Mouse (Mus musculus): ENCODE measurements around the gene Zhx3. TPM values are rescaled to one million over a fixed set of nuclear protein-coding genes. Genes with fewer than 3 reads are reported as not detected.

Gene Zhx3
- polyA plus RNA-seq, 1 experiment from 2014 or later, result 10.7 TPM

DNA sequence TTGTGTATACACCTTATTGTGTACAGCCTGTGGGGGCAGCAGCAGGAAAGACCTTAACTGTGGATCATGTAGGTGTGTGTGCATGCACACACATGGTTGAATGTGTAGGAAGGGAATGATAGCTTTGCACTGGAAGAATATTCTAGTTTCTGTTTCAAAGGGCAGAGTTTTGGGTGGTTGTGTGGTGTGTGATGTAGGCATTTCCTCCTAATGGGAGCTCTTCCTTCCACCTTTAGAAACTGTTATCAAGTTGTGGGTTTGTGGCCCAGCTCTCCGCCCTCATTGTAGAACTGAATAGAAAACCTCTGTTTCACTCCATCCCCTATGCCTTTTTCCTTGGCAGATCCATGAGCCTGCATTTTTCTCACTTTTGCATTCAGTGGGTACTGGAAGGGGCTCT, 127.3 kb downstream of the Zhx3 start:
- DNase-seq (ENCODE audit: low spot score) (no peak), ATAC-seq (ENCODE audit: insufficient read depth, low FRiP score, low TSS enrichment) (no peak)
- Histone ChIP-seq H3K27me3 (ENCODE audit: control insufficient read depth, insufficient read depth, low read length) (no peaks in the 10 kb centered on the region), H3K4me3 (ENCODE audit: low read depth, low read length) (no peak overlapping the region), H3K9me3 (ENCODE audit: control insufficient read depth, low read length) (no peaks in the 10 kb centered on the region), H3K9ac (ENCODE audit: low read length) (no peak overlapping the region), H3K27ac (ENCODE audit: low read depth, low read length) (no peak overlapping the region), H3K4me1 (ENCODE audit: control insufficient read depth, insufficient read depth, low read length) (peaks cover 6% of the 10 kb centered on the region; the same call in 1 of the 2 replicates), H3K36me3 (ENCODE audit: control insufficient read depth, insufficient read depth, low read length) (peaks cover 19% of the 10 kb centered on the region), H3K4me2 (ENCODE audit: low read depth) (no peak overlapping the region)
- 94% methylated on average over 1 of the region's 1 CpGs for WGBS

- ATAC-seq (ENCODE audit: insufficient read depth, low FRiP score, low TSS enrichment) (no peak), DNase-seq (ENCODE audit: low spot score) (no peak)
- 85% methylated on average over 5 of the region's 5 CpGs for WGBS
- no peak overlapping the region; the same call in 1 of the 2 replicates for H3K4me3 ChIP-seq (ENCODE audit: low read depth, low read length)
- no peaks in the 10 kb centered on the region for H3K9me3 ChIP-seq (ENCODE audit: control insufficient read depth, low read length)
- H3K9ac ChIP-seq (ENCODE audit: low read length), result no peak overlapping the region
- peaks cover 17% of the 10 kb centered on the region for H3K36me3 ChIP-seq (ENCODE audit: control insufficient read depth, insufficient read depth, low read length)
- H3K4me1 ChIP-seq (ENCODE audit: control insufficient read depth, insufficient read depth, low read length), result peaks cover 6% of the 10 kb centered on the region; the same call in 1 of the 2 replicates
- H3K4me2 ChIP-seq (ENCODE audit: low read depth), result no peak overlapping the region
- H3K27ac ChIP-seq (ENCODE audit: low read depth, low read length), result no peak overlapping the region
- no peaks in the 10 kb centered on the region for H3K27me3 ChIP-seq (ENCODE audit: control insufficient read depth, insufficient read depth, low read length)
These were observed 128.0 kb downstream of the Zhx3 start for GRCm38 (mm10) chr2:160744823-160745210.

DNA sequence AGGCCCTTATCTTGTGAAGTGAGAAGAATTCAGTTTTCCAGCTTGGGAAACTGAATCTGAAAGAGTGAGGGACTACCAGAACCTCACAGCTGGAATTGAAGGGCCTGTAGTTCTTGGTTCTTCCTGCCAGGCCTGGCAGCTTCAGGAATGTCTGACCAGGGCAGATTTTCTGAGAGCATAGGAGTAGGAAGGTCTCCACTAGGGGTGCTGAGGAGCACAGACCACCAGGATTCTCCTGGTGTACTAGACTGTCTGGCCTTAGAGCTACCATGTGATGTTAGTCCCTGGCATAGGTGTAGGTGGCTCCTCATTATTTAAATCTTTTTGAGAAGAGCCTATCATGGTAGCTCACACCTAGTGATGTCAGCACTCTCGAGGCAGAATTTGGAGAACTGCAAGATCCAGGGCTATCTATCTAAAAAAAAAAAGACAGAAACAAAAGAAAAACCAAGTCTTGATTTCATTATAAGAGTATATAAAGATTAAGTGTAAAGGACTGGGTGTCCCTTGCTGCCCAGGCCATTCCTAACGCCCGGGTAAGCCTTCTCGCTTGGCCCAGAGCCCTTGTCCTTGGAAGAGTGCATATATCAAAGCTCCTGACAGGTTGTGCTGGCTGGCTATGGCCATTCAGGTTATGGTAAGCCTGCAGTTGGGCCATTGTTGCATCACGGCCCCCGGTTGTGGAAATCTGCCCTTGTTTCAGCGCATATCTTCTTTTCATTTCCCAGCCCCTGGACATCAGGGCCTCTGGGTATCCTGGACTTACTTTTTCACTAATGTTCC, 128.6 kb downstream of the Zhx3 start:
- Histone ChIP-seq H3K9me3 (ENCODE audit: control insufficient read depth, low read length) (no peaks in the 10 kb centered on the region), H3K36me3 (ENCODE audit: control insufficient read depth, insufficient read depth, low read length) (peaks cover 14% of the 10 kb centered on the region), H3K4me1 (ENCODE audit: control insufficient read depth, insufficient read depth, low read length) (peaks cover 10% of the 10 kb centered on the region; the same call in 1 of the 2 replicates), H3K9ac (ENCODE audit: low read length) (no peak overlapping the region), H3K27me3 (ENCODE audit: control insufficient read depth, insufficient read depth, low read length) (no peaks in the 10 kb centered on the region), H3K27ac (ENCODE audit: low read depth, low read length) (no peak overlapping the region), H3K4me2 (ENCODE audit: low read depth) (no peak overlapping the region), H3K4me3 (ENCODE audit: low read depth, low read length) (no peak overlapping the region)
- ATAC-seq (ENCODE audit: insufficient read depth, low FRiP score, low TSS enrichment) (0 out of 2 replicates have a peak, but pooled peaks have one; percentile 50), DNase-seq (ENCODE audit: low spot score) (peak; percentile 32)
- WGBS, result 88% methylated on average over 7 of the region's 7 CpGs

GRCm38 (mm10) chr2:160742161-160742609, 130.6 kb downstream of the Zhx3 start:
- no peak overlapping the region for H3K4me2 ChIP-seq (ENCODE audit: low read depth)
- 77% methylated on average over 1 of the region's 1 CpGs for WGBS
- H3K9ac ChIP-seq (ENCODE audit: low read length), result no peak overlapping the region
- H3K4me3 ChIP-seq (ENCODE audit: low read depth, low read length), result no peak overlapping the region
- no peaks in the 10 kb centered on the region; the same call in none of the 2 replicates for H3K36me3 ChIP-seq (ENCODE audit: control insufficient read depth, insufficient read depth, low read length)
- no peaks in the 10 kb centered on the region for H3K9me3 ChIP-seq (ENCODE audit: control insufficient read depth, low read length)
- H3K27me3 ChIP-seq (ENCODE audit: control insufficient read depth, insufficient read depth, low read length), result no peaks in the 10 kb centered on the region
- peaks cover 12% of the 10 kb centered on the region; the same call in 1 of the 2 replicates for H3K4me1 ChIP-seq (ENCODE audit: control insufficient read depth, insufficient read depth, low read length)
- ATAC-seq (ENCODE audit: insufficient read depth, low FRiP score, low TSS enrichment) (no peak), DNase-seq (ENCODE audit: low spot score) (no peak)
- H3K27ac ChIP-seq (ENCODE audit: low read depth, low read length), result no peak overlapping the region

DNA sequence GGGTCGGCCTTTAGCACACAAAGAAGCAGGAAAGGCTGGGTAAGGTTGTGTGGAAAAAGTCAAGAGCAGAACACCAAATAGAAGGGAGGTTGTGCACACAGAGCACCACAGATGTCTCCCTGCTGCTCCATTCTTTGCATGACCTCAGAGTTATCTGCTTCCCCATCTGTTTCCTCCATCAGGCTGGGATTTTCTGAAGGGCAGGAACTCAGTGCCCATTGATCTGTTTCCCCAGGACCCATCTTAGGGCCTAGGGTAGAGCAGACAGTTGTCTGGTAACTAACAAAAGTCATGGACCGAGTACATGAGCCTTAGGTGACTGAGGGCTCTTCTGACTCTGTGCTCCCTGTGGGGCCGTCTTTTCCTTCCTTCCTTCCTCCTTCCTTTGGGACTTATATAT, 131.2 kb downstream of the Zhx3 start:
- Histone ChIP-seq H3K4me2 (ENCODE audit: low read depth) (no peak overlapping the region), H3K27me3 (ENCODE audit: control insufficient read depth, insufficient read depth, low read length) (no peaks in the 10 kb centered on the region), H3K36me3 (ENCODE audit: control insufficient read depth, insufficient read depth, low read length) (no peaks in the 10 kb centered on the region; the same call in none of the 2 replicates), H3K9ac (ENCODE audit: low read length) (no peak overlapping the region), H3K4me3 (ENCODE audit: low read depth, low read length) (no peak overlapping the region), H3K27ac (ENCODE audit: low read depth, low read length) (0 out of 2 replicates have a peak overlapping the region, but pooled peaks have one; percentile 7), H3K4me1 (ENCODE audit: control insufficient read depth, insufficient read depth, low read length) (peaks cover 12% of the 10 kb centered on the region; the same call in 1 of the 2 replicates), H3K9me3 (ENCODE audit: control insufficient read depth, low read length) (no peaks in the 10 kb centered on the region)
- WGBS, result 79% methylated on average over 3 of the region's 3 CpGs
- no peak for ATAC-seq (ENCODE audit: insufficient read depth, low FRiP score, low TSS enrichment)
- no peak for DNase-seq (ENCODE audit: low spot score)

- Histone ChIP-seq H3K4me1 (ENCODE audit: control insufficient read depth, insufficient read depth, low read length) (peaks cover 12% of the 10 kb centered on the region; the same call in 1 of the 2 replicates), H3K9me3 (ENCODE audit: control insufficient read depth, low read length) (no peaks in the 10 kb centered on the region), H3K9ac (ENCODE audit: low read length) (no peak overlapping the region), H3K27me3 (ENCODE audit: control insufficient read depth, insufficient read depth, low read length) (no peaks in the 10 kb centered on the region), H3K4me2 (ENCODE audit: low read depth) (no peak overlapping the region), H3K36me3 (ENCODE audit: control insufficient read depth, insufficient read depth, low read length) (no peaks in the 10 kb centered on the region; the same call in none of the 2 replicates), H3K27ac (ENCODE audit: low read depth, low read length) (no peak overlapping the region), H3K4me3 (ENCODE audit: low read depth, low read length) (no peak overlapping the region)
- ATAC-seq (ENCODE audit: insufficient read depth, low FRiP score, low TSS enrichment) (no peak), DNase-seq (ENCODE audit: low spot score) (no peak)
- 83% methylated on average over 11 of the region's 11 CpGs for WGBS
These were observed 132.2 kb downstream of the Zhx3 start for GRCm38 (mm10) chr2:160740521-160741156.

DNA sequence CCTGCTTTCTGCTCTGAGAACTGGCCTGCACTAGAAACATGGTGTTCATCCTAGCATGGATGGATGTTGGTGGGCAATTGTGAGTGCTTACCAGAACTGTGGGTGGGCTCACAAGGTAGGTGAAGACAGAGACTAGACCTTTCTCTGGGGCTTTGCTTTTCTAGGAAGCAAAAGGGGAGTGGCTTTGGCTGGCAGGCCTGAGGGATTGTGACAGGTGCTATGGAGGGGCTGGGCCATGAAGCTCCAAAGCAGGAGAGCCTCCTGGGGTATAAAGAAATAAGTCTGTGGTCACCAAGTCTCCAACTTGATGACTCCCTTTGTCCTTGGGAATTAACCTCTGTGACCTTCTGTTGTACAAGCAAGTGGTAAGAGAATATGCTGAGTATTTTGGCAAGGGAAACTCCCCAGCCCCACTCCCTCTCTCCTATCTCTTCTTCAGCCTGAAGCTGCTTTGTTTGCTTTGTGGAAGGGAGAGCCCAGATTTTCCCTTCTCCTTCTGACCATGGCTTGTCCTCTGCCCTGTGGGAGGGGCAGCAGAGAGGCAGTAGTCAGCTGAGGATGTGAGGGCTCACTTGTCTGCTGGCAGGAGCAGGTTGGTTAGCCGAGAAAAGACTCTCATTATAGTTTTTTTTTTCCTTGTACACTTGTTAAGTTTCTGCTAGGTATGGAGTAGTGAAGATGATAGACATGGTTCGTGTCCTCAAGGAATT, 133.0 kb downstream of the Zhx3 start:
- Histone ChIP-seq H3K27me3 (ENCODE audit: control insufficient read depth, insufficient read depth, low read length) (no peaks in the 10 kb centered on the region), H3K9ac (ENCODE audit: low read length) (no peak overlapping the region), H3K36me3 (ENCODE audit: control insufficient read depth, insufficient read depth, low read length) (peaks cover 2% of the 10 kb centered on the region), H3K9me3 (ENCODE audit: control insufficient read depth, low read length) (no peaks in the 10 kb centered on the region), H3K27ac (ENCODE audit: low read depth, low read length) (no peak overlapping the region), H3K4me3 (ENCODE audit: low read depth, low read length) (no peak overlapping the region), H3K4me2 (ENCODE audit: low read depth) (no peak overlapping the region), H3K4me1 (ENCODE audit: control insufficient read depth, insufficient read depth, low read length) (peaks cover 12% of the 10 kb centered on the region; the same call in 1 of the 2 replicates)
- no peak for ATAC-seq (ENCODE audit: insufficient read depth, low FRiP score, low TSS enrichment)
- DNase-seq (ENCODE audit: low spot score), result no peak
- WGBS, result 56% methylated on average over 2 of the region's 2 CpGs

GRCm38 (mm10) chr2:160738354-160738753, 134.4 kb downstream of the Zhx3 start:
- Histone ChIP-seq H3K27ac (ENCODE audit: low read depth, low read length) (no peak overlapping the region), H3K9me3 (ENCODE audit: control insufficient read depth, low read length) (no peaks in the 10 kb centered on the region), H3K36me3 (ENCODE audit: control insufficient read depth, insufficient read depth, low read length) (peaks cover 6% of the 10 kb centered on the region), H3K27me3 (ENCODE audit: control insufficient read depth, insufficient read depth, low read length) (no peaks in the 10 kb centered on the region), H3K9ac (ENCODE audit: low read length) (no peak overlapping the region), H3K4me1 (ENCODE audit: control insufficient read depth, insufficient read depth, low read length) (peaks cover 16% of the 10 kb centered on the region), H3K4me2 (ENCODE audit: low read depth) (no peak overlapping the region), H3K4me3 (ENCODE audit: low read depth, low read length) (no peak overlapping the region)
- 69% methylated on average over 5 of the region's 5 CpGs for WGBS
- ATAC-seq (ENCODE audit: insufficient read depth, low FRiP score, low TSS enrichment) (no peak), DNase-seq (ENCODE audit: low spot score) (no peak)

Measured in neural tube, embryonic 11.5 days (tissue).